Mouse (Mus musculus) hindbrain, embryonic 10.5 days (tissue): ENCODE data around the gene Lrch4. TPM values are rescaled to one million over a fixed set of nuclear protein-coding genes. Genes with fewer than 3 reads are reported as not detected.

ENCODE experiments used
- DNase-seq: peaks from one replicate; pipeline ENCODE4 v3.0.0-alpha.2; 2017; ENCODE audit warnings: low spot score
- H3K27ac ChIP-seq: fragments of 300-500 bp; sonication (generic); 2 replicates; pipeline ENCODE4 v1.5.1; 2016; ENCODE audit warnings: mild to moderate bottlenecking, moderate library complexity
- H3K27me3 ChIP-seq: fragments of 300-500 bp; sonication (generic); 2 replicates; pipeline ENCODE4 v1.6.1; 2016; ENCODE audit warnings: mild to moderate bottlenecking; ENCODE audit not compliant: poor library complexity, insufficient read depth, severe bottlenecking
- H3K36me3 ChIP-seq: fragments of 300-500 bp; sonication (generic); 2 replicates; pipeline ENCODE4 v1.6.1; 2016; ENCODE audit warnings: mild to moderate bottlenecking, moderate library complexity
- H3K4me1 ChIP-seq: fragments of 300-500 bp; sonication (generic); replicated peaks from 2 replicates; pipeline ENCODE4 v1.6.1; 2016; ENCODE audit warnings: mild to moderate bottlenecking
- H3K4me3 ChIP-seq: fragments of 300-500 bp; sonication (generic); 2 replicates; pipeline ENCODE4 v1.5.1; 2016; ENCODE audit warnings: mild to moderate bottlenecking, moderate library complexity
- H3K9me3 ChIP-seq: fragments of 300-500 bp; sonication (generic); 2 replicates; pipeline ENCODE4 v1.6.1; 2016; ENCODE audit warnings: mild to moderate bottlenecking, moderate library complexity
- WGBS: fragments of 180-500 bp; shearing (Covaris S2); methylation state at CpG from one replicate; pipeline ENCODE4 v1.1.7; 2016; 5-methylcytosine and 5-hydroxymethylcytosine counted together
- polyA plus RNA-seq: library from polyadenylated mRNA; unstranded; fragments of >200 nt; fragmentation: Nextera tagmentation; extraction: Ambion mirVana; gene quantifications from 2 replicates; pipeline ENCODE4 v1.2.1, GENCODE M21; 2016

Lrch4 gene
- polyA plus RNA-seq, 1 experiment from 2014 or later: 39.7 TPM

DNA sequence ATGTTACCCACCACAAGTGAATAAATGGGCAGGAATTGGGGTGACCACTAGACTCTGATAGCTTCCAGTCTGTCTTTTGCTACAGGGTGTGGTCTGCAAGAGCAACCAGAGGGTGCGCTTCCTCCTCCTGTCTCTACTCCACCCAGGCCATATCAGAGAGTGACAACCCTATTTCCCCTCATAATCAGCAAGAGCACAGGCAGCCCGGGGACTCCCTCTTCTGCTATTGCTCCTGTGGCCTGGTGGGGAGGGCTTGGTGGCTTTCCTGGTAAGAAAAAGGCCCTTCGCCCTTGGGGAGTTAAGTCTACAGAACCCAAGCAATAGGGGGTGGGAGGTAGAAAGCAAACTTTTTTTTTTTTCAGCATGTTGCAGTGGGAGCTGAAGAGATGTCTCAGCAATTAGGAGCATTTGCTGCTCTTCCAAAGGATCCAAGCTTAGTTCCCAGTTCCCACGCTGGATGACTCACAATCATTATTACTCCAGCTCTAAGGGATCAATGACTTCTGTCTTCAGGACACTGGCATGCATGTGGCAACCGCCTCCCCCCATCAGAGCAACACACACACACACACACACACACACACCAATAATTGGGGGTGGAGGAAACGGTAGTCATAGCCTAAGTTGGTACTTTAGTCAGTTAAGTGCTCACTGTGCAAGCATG, 57.3 kb downstream of the Lrch4 start:
- WGBS: 86% methylated on average over 6 of the region's 6 CpGs

GRCm38 (mm10) chr5:137689974-137690373, 61.1 kb downstream of the Lrch4 start:
- Histone ChIP-seq H3K4me3 (no peak overlapping the region), H3K9me3 (no peaks in the 10 kb centered on the region), H3K36me3 (no peaks in the 10 kb centered on the region), H3K27ac (no peak overlapping the region), H3K4me1 (peaks cover 4% of the 10 kb centered on the region; the same call in 1 of the 2 replicates), H3K27me3 (peaks cover 16% of the 10 kb centered on the region)
- no peak for DNase-seq
- 90% methylated on average over 3 of the region's 3 CpGs for WGBS

More for the DNA sequence above, 57.3 kb downstream of the Lrch4 start:
- DNase-seq: no peak
- H3K27me3 ChIP-seq: peaks cover 16% of the 10 kb centered on the region
- no peak overlapping the region for H3K4me3 ChIP-seq
- H3K36me3 ChIP-seq: peaks cover 11% of the 10 kb centered on the region
- H3K9me3 ChIP-seq: no peaks in the 10 kb centered on the region
- peak overlapping the region; percentile 29; the same call in 1 of the 2 replicates for H3K27ac ChIP-seq
- H3K4me1 ChIP-seq: peaks cover 32% of the 10 kb centered on the region

DNA sequence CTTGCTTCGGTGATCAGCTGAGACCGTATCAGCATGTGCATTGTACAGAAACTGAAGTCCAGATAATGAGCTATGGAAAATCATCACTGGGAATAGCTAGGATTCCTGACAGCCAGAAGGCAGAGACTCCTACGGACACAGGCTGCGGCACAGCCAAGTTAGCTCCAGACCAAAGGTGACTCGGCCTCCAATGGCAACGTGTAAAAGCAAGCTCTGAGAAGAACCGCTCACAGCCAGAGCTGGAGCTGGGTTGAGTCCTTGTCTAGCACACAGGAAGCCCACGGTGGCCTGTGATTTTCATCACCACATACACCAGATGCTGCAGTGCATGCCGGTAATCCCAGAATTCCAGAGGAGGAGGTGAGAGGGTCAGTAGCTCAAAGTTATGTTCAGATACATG, 61.6 kb downstream of the Lrch4 start:
- Histone ChIP-seq H3K36me3 (no peaks in the 10 kb centered on the region), H3K27me3 (peaks cover 12% of the 10 kb centered on the region), H3K4me1 (no peaks in the 10 kb centered on the region), H3K4me3 (no peak overlapping the region), H3K9me3 (no peaks in the 10 kb centered on the region), H3K27ac (no peak overlapping the region)
- WGBS: 69% methylated on average over 9 of the region's 9 CpGs
- DNase-seq: no peak

Other genes with a start within 250 kb of the Lrch4 start
- gene Zan, start 152.1 kb upstream of the Lrch4 start, polyA plus RNA-seq: 0.05 and 0.13 TPM in 2 replicates
- gene Pop7, start 126.6 kb upstream of the Lrch4 start, polyA plus RNA-seq: 56.1 and 70.9 TPM in 2 replicates
- 14.7 and 14.9 TPM in 2 replicates for gene Gigyf1, start 110.6 kb upstream of the Lrch4 start, polyA plus RNA-seq
- gene Epo, start 95.9 kb upstream of the Lrch4 start, polyA plus RNA-seq: 1.3 and 4.5 TPM in 2 replicates
- gene Gnb2, start 95.6 kb upstream of the Lrch4 start, polyA plus RNA-seq: 387 and 460 TPM in 2 replicates
- 10.3 and 47.6 TPM in 2 replicates for gene Actl6b, start 75.6 kb upstream of the Lrch4 start, polyA plus RNA-seq
- gene Tfr2, start 59.3 kb upstream of the Lrch4 start, polyA plus RNA-seq: 1.7 and 4.9 TPM in 2 replicates
- 15.2 and 27.5 TPM in 2 replicates for gene Mospd3, start 28.1 kb upstream of the Lrch4 start, polyA plus RNA-seq
- gene Pcolce, start 15.3 kb upstream of the Lrch4 start, polyA plus RNA-seq: 72.2 and 95.5 TPM in 2 replicates
- gene Fbxo24, start 119 bp upstream of the Lrch4 start, polyA plus RNA-seq: 0.30 TPM in 2 replicates
- gene Gm20605, start 54 bp downstream of the Lrch4 start, polyA plus RNA-seq: 14.1 and 14.9 TPM in 2 replicates
- 7.1 and 7.8 TPM in 2 replicates for gene Sap25, start 12.2 kb downstream of the Lrch4 start, polyA plus RNA-seq
- gene Irs3, start 16.6 kb downstream of the Lrch4 start, polyA plus RNA-seq: 0.42 and 0.67 TPM in 2 replicates
- 25.9 and 27.6 TPM in 2 replicates for gene Agfg2, start 55.6 kb downstream of the Lrch4 start, polyA plus RNA-seq
- gene Nyap1, start 112.5 kb downstream of the Lrch4 start, polyA plus RNA-seq: 4.7 and 9.5 TPM in 2 replicates
- 82.5 and 86.0 TPM in 2 replicates for gene Tsc22d4, start 116.6 kb downstream of the Lrch4 start, polyA plus RNA-seq
- 51.4 and 78.3 TPM in 2 replicates for gene Ppp1r35, start 149.7 kb downstream of the Lrch4 start, polyA plus RNA-seq
- 12.6 TPM in 2 replicates for gene Mepce, start 158.5 kb downstream of the Lrch4 start, polyA plus RNA-seq
- 11.9 and 13.9 TPM in 2 replicates for gene Zcwpw1, start 158.7 kb downstream of the Lrch4 start, polyA plus RNA-seq
- 0.21 and 0.29 TPM in 2 replicates for gene Pilra, start 207.2 kb downstream of the Lrch4 start, polyA plus RNA-seq
- not detected in 2 replicates for gene Pilrb1, start 229.0 kb downstream of the Lrch4 start, polyA plus RNA-seq
- 0.37 TPM in 1 of 2 replicates, not detected in the other for gene Pilrb2, start 242.7 kb downstream of the Lrch4 start, polyA plus RNA-seq